Mouse (Mus musculus) naive thymus-derived CD4-positive, alpha-beta T cell, adult 2 months (primary cell): ENCODE data around the gene Hoxd8.

Source experiments
- DNase-seq: peaks from one replicate; pipeline ENCODE4 v3.0.0-alpha.2; 2011; ENCODE audit warnings: low read depth

The Hoxd8 gene

DNA sequence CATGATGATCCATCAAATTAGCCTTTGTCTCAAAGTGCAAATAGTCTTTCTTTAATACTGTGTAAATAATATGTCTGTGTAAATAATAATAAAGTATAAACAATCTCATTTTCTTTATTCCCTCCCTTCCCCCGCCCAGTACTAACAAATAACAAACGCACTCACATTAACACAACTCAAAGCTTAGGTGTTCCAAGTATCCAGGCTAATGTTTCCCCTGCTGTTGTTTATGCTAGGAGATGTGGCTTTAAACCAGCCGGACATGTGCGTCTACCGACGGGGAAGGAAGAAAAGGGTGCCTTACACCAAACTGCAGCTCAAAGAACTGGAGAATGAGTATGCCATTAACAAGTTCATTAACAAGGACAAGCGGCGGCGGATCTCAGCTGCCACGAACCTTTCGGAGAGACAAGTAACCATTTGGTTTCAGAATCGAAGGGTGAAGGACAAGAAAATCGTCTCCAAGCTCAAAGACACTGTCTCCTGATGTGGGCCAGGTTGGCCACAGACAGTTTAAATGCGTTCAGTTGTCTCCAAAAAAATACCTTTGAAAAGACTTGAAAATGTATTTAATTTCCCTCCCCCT lies 34.7 kb upstream of the Hoxd8 start:
- no peak for DNase-seq

DNA sequence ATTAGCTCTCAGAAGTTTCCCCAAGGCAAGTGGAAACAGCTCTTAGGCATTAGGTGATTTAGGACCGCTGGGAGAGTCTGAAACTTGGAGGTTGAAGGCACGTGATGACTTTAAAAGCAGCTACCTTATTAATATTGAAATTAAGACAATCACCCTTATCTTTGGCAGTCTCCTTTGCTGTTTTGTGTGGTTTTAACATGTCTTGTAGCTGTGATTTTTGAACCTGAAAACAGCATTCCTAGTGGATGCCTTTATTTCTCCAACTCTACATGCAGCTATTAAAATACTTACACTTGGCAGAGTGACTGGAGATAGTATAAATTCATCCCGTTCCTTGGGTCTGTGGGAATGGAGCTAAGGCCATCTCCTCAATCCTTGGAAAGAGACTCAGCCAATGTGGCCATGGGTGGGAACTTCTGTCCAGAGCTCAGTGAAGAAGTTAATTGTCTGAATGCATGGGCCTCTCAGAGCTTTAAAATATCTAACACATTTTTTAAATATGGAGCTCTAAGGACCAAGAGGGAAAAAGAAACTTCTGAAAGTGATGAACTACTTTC lies 33.7 kb upstream of the Hoxd8 start:
- DNase-seq: no peak

DNA sequence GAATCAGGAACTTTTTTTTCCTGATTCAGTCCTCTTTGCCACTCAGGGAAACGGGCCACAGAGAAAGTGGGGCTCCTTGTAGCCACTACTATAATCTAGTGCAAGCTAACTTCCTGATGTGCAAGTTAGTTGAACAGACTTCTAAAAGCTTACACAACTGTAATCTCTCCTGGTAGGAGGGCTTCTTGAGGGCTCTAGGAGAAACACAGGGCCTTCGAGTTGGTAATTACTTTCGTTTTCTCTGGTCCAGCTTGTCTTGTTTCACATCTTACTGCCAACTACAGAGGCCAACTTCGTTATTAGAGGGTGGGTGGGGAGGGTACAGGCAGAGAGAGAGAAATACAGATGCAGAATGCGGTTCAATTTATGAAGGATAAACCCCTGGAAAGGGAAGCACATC lies 32.6 kb upstream of the Hoxd8 start:
- no peak for DNase-seq

DNA sequence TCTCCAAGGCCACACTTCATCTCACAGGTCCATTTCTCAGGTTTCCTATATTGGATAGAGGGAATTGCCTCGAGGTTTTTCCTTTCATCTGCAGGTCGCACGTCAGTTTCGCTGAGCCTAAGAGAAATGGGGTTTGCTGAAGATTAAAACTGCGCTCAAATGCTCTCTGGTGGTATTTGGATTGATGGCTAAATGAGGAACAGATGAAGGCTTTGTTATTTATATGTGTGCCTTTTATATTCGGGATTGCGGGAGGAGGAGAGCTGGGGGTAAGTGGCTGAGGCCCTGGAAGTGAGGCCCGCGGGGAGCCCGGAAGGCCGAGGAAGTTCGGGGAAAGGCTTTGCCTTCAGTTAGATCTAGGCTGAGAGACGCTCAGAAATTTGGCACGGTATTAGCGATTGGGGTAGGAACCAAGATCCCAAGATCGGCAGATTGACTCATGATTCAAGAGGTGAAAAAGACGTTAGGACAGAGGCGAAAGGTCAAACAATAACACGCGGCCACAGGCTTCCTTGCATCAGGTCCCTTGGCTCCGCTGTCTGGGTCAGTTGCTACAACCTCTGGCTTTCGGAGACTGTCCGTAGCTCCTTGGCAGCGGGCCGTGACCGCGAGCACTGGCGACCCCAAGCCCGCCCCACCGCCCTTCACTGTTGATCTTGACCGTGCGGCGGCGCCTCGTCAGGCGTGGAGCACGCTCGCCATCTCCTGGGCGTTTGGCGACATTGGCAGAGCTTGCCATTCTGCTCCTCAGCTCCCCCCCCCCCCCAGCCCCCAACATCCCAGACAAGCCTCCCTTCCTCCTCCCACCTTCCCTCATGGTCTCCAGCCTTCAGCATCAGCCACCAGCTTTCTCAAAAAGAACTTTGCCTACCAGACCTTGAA lies 31.7 kb upstream of the Hoxd8 start:
- DNase-seq: peak; percentile 65

DNA sequence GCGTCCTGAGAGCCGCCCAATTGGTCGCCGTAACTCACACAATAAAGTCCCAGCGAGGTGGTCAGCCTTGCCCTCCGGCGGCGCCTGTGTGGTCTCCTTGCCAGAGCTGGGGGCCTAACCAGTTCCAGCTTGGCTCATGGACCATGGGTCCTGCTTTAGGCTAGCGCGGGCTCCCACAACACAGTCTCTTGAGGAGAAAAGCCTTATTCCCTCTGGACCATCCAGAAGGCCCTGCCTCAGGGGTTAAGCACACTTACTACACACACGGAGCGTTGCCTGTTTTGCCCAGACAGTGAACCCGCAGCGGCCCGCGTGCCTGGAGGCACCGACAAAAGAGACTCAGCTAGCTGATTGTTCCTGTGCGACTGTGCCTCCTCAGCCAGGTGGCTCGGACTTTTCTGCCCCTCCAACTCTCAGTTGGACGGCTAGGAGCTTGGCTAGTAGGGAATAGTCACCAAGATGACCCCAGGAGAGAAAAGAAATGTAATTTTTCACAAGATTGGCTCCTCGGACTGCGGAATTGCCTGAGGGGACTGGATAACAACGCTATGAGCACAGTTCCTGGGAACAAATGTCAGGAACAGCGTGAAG lies 30.5 kb upstream of the Hoxd8 start:
- no peak for DNase-seq

DNA sequence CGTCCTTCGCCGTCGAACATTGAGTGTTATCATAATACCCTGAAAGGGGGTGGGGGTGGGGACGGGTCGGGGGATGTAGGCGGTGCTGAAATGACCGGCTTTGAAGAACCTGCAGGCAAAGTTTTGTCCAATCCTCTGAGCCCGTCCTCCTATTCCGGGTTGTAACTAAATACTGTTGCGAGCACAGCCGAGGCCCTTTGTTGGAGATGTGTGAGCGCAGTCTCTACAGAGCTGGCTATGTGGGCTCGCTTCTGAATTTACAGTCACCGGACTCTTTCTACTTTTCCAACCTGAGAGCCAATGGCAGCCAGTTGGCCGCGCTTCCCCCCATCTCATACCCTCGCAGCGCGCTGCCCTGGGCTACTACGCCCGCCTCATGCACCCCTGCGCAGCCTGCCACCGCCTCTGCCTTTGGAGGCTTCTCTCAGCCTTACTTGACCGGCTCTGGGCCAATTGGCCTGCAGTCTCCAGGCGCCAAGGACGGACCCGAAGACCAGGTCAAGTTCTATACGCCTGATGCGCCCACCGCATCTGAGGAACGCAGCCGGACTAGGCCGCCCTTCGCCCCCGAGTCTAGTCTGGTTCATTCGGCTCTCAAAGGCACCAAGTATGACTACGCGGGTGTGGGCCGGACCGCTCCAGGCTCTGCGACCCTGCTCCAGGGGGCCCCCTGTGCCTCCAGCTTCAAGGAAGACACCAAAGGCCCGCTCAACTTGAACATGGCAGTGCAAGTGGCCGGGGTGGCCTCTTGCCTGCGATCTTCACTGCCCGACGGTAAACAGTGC lies 29.3 kb upstream of the Hoxd8 start, which contains the start of gene Hoxd12:
Gene Hoxd12, plus strand, starts transcription at position 133 of the 785 bp plus-strand sequence.
- DNase-seq: no peak

DNA sequence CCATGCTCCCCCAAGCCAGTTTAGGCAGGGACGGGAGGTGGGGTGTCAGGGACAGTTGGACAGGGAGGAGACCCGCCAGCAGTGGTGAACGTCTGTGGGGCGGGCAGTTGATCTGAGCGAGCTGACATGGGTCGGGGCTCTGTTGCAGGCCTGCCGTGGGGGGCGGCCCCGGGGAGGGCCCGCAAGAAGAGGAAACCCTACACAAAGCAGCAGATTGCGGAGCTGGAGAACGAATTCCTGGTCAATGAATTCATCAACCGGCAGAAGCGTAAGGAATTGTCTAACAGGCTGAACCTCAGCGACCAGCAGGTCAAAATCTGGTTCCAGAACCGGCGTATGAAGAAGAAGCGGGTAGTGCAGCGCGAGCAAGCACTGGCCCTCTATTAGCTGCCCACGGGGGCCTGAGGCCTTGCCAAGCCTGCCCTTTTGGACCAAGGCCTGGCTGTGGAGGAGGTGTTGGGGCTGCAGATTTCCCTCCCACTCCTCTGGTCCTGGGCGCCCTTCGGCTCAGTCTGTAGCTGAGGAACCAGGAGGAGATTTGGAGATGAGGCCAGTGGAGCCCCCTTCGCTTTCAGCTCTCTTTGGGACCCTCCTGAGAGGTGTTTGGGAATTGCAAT lies 28.6 kb upstream of the Hoxd8 start:
- no peak for DNase-seq

DNA sequence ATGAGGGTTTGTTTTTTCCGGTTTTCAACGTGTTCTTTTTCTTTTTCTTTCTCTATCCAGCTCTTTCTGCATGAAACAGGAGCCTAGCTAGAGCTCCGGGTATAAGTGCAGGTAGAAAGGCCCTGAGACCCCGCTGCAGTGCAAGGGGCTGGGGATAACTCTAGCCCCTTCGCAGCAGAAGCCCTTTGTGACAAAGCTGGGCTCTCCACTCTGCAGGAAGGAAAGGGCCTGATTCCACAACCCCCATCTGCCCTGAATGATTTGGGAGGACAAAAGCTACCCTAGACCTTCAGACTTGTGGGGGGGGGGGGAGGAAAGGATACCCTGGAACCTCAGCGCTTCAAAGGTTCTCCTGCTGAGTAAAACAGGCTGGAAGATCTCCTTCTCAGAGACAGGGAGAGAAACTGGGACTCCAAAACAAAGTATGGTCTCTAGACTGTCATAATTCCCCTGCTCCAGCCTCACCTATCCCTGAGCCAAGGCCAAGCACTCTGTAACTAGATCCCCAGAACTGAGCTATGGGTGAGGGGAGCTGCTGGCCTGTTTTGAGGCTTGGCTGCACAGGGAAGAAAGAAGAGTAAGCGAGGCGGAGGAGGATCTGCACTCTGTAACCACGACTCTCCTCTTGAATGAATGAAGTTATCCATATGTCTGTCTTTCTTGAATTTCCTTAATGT lies 27.9 kb upstream of the Hoxd8 start:
- DNase-seq: no peak

DNA sequence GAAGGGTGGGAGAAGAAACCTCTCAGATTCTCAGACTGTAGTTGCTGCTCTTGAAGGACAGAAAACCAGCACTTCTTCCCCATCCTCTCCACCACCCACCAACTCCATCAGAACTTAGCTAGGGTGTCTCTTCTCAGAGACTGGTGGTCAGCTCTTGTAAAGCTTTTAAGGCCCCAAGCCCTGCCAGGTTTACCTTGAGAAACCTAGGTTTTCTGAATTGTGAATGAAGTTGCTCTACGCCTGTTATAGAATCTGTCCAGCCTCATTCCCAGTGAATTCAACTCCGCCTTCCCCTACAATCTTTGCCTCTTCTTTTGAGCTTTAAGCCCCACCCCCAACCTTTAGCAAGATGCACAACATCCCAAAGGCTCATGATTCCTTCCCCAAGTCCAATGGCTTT lies 27.3 kb upstream of the Hoxd8 start:
- DNase-seq: no peak

DNA sequence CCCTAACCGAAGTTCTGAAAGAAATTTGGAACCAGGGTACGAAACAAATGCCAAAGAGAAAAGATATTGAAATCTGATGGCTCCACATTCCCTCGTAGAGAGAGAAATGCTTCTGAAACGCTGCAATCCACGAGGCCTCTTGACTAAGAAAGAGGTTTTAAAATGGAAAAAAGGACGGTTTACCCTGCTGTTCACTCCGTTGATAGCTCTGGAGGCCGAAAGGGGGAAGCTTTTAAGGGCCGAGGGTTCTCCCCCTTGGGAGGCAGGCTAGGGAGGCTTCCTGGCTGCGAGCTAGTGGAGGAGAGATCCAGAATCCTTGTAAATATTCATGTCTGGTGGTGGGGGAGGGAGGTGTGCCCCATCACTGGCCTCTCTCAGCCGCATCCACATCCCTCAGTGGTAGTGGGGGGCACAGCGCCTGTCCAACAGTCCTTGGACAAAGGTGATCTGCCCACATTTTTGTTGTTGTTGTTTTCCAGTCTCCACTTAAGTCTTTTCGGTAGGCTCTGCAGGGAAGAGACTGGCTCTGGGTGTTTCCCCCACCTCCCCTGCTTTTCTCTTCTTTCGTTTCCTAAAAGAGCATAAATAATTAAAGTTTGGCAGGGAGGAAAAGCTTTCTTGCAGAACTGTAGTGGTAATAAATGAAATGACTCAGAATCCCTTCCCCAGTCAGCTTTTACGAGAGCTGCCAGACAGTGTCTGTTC lies 25.4 kb upstream of the Hoxd8 start, which contains the start of gene Hoxd11:
Gene Hoxd11, plus strand, starts transcription at position 667 of the 705 bp plus-strand sequence.
- no peak for DNase-seq

DNA sequence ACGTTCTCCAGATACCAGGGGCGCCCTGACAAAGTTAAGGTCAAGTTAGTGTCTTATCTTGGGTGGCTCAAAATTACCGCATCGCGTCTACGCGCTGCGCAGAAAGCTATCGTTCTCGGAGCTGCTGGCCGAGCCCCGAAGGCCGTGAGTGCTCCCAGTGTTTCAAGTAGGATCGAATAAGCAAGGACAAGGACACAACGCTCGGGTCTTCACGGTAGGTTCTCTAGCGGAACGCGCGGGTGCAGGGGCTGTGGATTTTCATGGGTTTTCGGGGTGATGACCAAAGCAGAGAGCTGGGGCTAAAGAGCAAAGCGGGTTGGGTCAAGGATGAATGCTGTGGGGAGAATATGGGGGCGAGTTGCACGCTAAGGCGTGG lies 24.8 kb upstream of the Hoxd8 start:
- DNase-seq: no peak

DNA sequence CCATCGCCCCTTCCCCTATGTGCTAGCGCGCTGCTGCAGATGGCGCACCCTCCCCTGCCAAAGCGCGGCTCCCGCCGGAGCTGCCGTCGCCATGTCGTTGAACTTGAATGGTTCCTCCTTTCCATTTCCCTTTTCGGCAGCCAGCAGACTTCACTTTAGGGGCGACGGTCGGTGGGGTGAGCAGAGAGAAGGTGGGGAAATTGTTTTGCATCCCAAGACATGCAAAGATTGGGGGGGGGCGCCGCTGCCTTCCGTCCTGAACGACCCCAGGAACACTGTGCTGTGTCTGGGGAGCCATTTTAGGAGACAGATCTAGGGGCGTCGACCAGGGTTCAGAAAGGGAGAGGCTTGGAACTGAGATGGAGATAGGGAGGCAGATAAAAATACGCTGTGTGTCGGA lies 24.4 kb upstream of the Hoxd8 start:
- DNase-seq: no peak

DNA sequence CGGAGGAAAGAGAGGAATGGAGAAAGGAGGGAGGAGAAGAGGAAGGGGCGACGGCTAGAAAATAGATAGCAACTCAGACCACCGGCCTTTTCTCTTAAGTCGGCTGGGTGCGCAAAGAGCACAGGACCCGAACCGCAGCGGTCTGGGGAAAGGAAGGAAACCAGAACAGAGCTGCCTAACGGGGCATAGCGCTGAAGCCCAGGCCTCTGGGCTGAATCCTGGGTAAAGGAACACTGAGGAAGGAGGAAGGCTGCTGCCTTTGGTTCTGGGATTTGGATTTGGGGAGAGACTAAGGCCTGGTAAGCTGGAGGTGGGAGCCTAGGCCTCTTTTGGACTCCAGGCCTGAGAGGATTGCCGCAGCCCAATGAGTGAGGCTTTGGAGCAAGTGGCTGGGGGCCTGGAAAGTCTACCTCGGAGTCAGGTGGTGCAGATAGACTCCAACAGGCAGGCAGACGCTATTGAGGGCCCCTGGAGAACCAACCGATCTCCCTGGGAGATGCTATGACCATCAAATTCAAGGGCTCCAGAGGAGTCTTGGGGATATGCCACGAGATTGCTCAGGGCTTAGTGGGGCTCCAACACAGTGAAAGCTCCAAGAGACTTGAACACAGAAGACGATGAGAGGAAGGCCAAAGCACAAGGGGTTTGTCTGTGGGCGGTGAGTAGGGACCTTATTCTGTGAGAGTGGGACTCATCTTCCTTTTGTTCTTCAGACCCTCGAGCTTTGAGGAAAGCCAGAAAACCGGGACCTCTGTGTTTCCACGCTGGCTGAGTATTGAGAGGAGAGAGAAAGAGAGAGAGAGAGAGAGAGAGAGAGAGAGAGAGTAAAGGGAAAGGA lies 23.6 kb upstream of the Hoxd8 start:
- DNase-seq: no peak

DNA sequence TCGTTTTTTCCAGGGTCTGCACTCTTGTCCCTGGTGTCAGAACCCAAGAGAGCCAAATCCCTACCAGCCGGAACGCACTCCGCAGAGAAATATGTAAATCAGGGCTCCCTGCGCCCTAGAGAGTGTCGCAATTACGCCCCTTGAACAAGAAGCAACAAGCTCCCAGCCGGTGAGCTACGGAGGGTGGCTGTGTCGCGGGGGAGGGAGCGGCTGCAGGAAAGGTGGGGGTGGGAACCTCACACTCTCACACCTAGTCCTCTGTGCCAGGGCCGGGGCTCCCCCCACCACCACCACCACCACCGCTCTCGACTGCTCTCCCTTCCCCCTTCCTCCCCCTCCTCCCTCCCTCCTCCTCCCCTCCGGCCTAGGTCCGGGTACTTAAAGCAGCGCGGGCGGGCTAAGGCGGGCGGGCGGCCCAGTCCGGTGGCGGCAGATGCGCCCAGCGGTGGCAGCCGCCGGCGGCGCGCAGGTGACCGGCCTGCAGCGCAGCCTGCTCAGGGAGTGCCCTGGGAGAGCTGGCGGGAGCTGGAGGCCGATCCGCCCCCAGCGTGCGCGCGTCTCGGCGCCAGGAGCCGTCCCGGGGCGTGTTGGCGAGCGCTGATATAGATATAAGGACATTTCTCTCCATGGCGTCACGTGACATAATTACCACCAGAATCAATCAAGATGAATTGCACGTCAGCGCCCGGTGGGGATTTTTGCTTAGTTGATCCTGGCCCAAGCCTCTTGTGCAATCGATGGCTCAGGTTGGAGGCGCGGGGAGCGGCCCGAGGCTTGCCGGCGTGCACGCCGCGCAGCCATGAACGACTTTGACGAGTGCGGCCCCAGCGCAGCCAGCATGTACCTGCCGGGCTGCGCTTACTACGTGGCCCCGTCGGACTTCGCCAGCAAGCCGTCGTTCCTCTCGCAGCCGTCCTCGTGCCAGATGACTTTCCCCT lies 22.6 kb upstream of the Hoxd8 start:
- no peak for DNase-seq

DNA sequence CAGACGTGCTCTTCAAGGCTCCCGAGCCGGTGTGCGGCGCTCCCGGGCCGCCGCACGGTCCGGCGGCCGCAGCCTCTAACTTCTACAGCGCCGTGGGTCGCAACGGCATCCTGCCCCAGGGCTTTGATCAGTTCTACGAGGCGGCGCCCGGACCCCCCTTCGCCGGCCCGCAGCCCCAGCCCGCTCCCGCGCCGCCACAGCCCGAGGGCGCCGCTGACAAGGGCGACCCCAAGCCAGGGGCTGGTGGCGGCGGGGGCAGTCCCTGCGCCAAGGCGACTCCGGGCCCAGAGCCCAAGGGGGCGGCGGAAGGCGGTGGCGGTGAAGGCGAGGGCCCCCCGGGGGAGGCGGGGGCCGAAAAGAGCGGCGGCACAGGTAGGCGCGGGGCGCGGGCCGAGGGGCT lies 21.6 kb upstream of the Hoxd8 start:
- DNase-seq: no peak

DNA sequence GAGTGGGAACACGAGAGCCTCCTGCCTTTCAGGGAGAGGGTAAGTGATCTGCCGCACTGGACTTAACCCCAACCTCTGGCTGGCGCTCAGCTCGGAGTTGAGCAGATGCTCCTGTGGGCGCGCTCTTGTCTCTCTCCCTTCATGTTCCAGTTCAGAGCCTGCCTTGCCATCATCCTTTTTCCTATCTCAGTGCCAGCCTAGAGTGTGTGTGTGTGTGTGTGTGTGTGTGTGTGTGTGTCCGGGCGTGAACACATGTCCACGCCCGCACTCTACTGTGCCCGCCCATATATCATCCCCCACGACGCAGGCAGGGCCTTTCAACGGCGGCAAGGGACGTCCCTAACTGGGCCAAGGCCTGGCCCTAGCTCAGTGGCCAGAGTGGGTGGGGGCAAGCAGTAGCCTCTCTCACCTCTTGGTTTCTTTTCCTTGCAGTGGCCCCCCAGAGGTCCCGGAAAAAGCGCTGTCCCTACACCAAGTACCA lies 20.9 kb upstream of the Hoxd8 start:
- no peak for DNase-seq

DNA sequence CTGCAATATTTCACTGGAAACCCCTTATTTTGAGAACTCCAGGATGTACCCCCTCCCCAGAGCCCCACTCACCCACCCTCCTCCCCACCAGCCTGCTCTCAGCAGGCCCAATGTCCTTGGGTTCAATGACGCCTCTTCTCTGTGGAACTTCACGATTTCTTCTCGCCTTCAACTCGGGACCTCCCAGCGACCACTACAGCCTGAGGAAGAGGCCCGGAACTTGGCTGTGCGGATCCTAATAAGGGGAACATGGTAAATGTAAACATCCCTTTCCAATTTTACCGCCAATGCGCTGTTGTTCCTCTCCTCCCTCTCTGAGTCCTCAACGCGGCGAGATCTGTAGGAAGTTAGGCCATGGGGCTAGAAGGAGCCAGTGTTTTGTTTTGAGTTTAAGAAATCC lies 20.3 kb upstream of the Hoxd8 start:
- DNase-seq: no peak

DNA sequence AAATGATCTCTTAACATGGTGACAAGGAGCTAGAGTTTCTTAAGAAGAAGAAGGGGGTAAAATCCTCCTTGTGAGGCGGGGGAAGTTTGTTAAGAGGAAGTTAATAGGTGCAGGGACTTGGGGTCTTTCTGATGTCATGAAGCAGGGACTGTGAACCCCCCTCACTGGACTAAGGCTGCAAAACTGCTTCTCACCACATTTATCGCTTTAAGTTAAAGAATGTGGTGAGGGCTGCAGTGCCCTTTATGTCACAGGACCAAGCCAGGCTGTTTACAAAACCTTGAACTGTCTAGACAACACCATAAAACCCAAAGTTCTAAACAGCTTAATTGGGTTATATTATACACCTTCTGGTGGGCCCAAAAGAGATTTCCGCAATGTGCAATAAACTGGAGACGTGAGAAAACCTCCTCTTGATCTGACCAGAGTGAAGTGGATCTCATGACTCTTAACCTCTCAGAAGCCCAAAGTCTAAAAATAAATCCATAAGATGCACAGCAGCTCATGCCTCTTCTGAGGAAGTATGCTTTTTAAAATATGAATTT lies 19.3 kb upstream of the Hoxd8 start:
- no peak for DNase-seq
